Mouse (Mus musculus) regulatory T cell (primary cell): ENCODE data around the gene Rad51b.

Source experiments
- in situ Hi-C: fragments of 300-600 bp; cut with MboI, MseI; formaldehyde crosslinking; loops from one replicate; pipeline ENCODE4 v1.15.1; 2025; ENCODE audit warnings: high pct_unique_total_duplicates

The Rad51b gene

GRCm38 (mm10) chr12:79796823-79797821, 500.0 kb downstream of the Rad51b start:
- in situ Hi-C loops, result no loop called here

- in situ Hi-C loops, result no loop called here
These were observed 501.4 kb downstream of the Rad51b start for GRCm38 (mm10) chr12:79798488-79798887.

GRCm38 (mm10) chr12:79799370-79799769, 502.3 kb downstream of the Rad51b start:
- in situ Hi-C loops, result no loop called here

GRCm38 (mm10) chr12:79803670-79804069, 506.6 kb downstream of the Rad51b start:
- in situ Hi-C loops, result loop anchor here (5.0 kb wide), 1 partner anchor 54 kb away; no protein-coding TSS in a partner anchor

GRCm38 (mm10) chr12:79804776-79805524, 507.9 kb downstream of the Rad51b start:
- in situ Hi-C loops, result loop anchor here (5.0 kb wide), 1 partner anchor 52 kb away; no protein-coding TSS in a partner anchor

GRCm38 (mm10) chr12:79806990-79807389, 509.9 kb downstream of the Rad51b start:
- in situ Hi-C loops, result no loop called here

- in situ Hi-C loops, result no loop called here
These were observed 510.3 kb downstream of the Rad51b start for GRCm38 (mm10) chr12:79807410-79807847.

GRCm38 (mm10) chr12:79807938-79808401, 510.9 kb downstream of the Rad51b start:
- in situ Hi-C loops, result no loop called here

- in situ Hi-C loops, result no loop called here
These were observed 511.6 kb downstream of the Rad51b start for GRCm38 (mm10) chr12:79808426-79809398.

- in situ Hi-C loops, result no loop called here
These were observed 512.4 kb downstream of the Rad51b start for GRCm38 (mm10) chr12:79809518-79809917.

GRCm38 (mm10) chr12:79812422-79812821, 515.3 kb downstream of the Rad51b start:
- in situ Hi-C loops, result no loop called here

- in situ Hi-C loops, result no loop called here
These were observed 515.9 kb downstream of the Rad51b start for GRCm38 (mm10) chr12:79812838-79813563.

GRCm38 (mm10) chr12:79813566-79814305, 516.7 kb downstream of the Rad51b start:
- in situ Hi-C loops, result no loop called here

- in situ Hi-C loops, result no loop called here
These were observed 517.4 kb downstream of the Rad51b start for GRCm38 (mm10) chr12:79814312-79815091.

GRCm38 (mm10) chr12:79816241-79816640, 519.2 kb downstream of the Rad51b start:
- in situ Hi-C loops, result no loop called here

- in situ Hi-C loops, result no loop called here
These were observed 523.3 kb downstream of the Rad51b start for GRCm38 (mm10) chr12:79820228-79820958.

GRCm38 (mm10) chr12:79821901-79822300, 524.8 kb downstream of the Rad51b start:
- in situ Hi-C loops, result no loop called here

GRCm38 (mm10) chr12:79822401-79822800, 525.3 kb downstream of the Rad51b start:
- in situ Hi-C loops, result no loop called here
